12 mouse cellular contexts compared by ENCODE assay signal in genomic region chr2:121297701-121298100, GRCm38 (mm10). TPM values are rescaled to one million over a fixed set of nuclear protein-coding genes. Genes with fewer than 3 reads are reported as not detected.
A peak's percentile ranks its signal among the peaks of the same experiment; 100 is the strongest.
DNase-seq lines count a peak whose midpoint lies in the region; ATAC-seq and TF ChIP-seq lines count a peak whose summit lies in the region.
"Had no signal": no experiment of that assay in that cellular context is flagged by ENCODE, and none has a peak within 500 bp of the region (broad histone marks: within the 10 kb centered on the region; RNA-seq: fewer than 3 reads in every experiment).

No protein-coding gene starts in this region.

- ATAC-seq in limb, embryonic 13.5 days (ENCODE audit: low FRiP score, low read depth): no peak
- no peak for ATAC-seq in monocyte, adult 5-6 weeks (replicated peaks; ENCODE audit: insufficient number of reproducible peaks, low FRiP score, low TSS enrichment, poor library complexity, severe bottlenecking)
- no peak for ATAC-seq in kidney, embryonic 14.5 days (ENCODE audit: low FRiP score, low TSS enrichment)
- ATAC-seq: Patski had no signal

- WGBS in limb, embryonic 13.5 days: 5% methylated on average over 9 of the region's 9 CpGs
- WGBS in kidney, adult 2 months: 30% methylated on average over 9 of the region's 9 CpGs
- 10% methylated on average over 9 of the region's 9 CpGs for WGBS in kidney, embryonic 14.5 days

- TF ChIP-seq POLR2A in kidney, adult 2 months (IDR thresholded peaks at IDR 0.05; ENCODE audit: low read depth, low read length): no peak

- H3K27ac ChIP-seq in limb, embryonic 13.5 days: no peak overlapping the region
- no peak overlapping the region for H3K27ac ChIP-seq in kidney, adult 2 months (ENCODE audit: insufficient read depth, low read depth, low read length)
- H3K27ac ChIP-seq in kidney, embryonic 14.5 days (ENCODE audit: low read depth, low read length): no peak overlapping the region

- H3K36me3 ChIP-seq in limb, embryonic 13.5 days: peaks cover 27% of the 10 kb centered on the region
- H3K36me3 ChIP-seq in kidney, adult 2 months (ENCODE audit: control insufficient read depth, insufficient read depth, low read length): no peaks in the 10 kb centered on the region
- H3K36me3 ChIP-seq in kidney, embryonic 14.5 days (ENCODE audit: control insufficient read depth, insufficient read depth, low read length): peaks cover 11% of the 10 kb centered on the region; the same call in 1 of the 2 replicates

- peak; percentile 39 for DNase-seq in cerebellum, adult 11 months
- DNase-seq in cerebellum, adult 8-10 months: no peak
- DNase-seq in retina, postnatal 1 day: peak; percentile 17
- no peak for DNase-seq in retina, embryonic 14.5 days (ENCODE audit: low spot score)
- no peak for DNase-seq in kidney, adult 2 months
- DNase-seq: kidney, postnatal 25 days; right cerebral cortex, adult 18-20 months; thymus, adult 18-20 months had no signal

- TF ChIP-seq CTCF in kidney, adult 2 months (conservative IDR thresholded peaks at IDR 0.05; ENCODE audit: insufficient read depth, insufficient read length, low read depth, low read length): no peak

- H3K4me1 ChIP-seq in limb, embryonic 13.5 days: peaks cover 43% of the 10 kb centered on the region
- H3K4me1 ChIP-seq in kidney, adult 2 months (ENCODE audit: control insufficient read depth, insufficient read depth, low read length): peaks cover 2% of the 10 kb centered on the region; the same call in 1 of the 2 replicates
- H3K4me1 ChIP-seq in kidney, embryonic 14.5 days (ENCODE audit: control insufficient read depth, insufficient read depth, low read length): peaks cover 31% of the 10 kb centered on the region

- no peak overlapping the region for H3K4me3 ChIP-seq in limb, embryonic 13.5 days
- H3K4me3 ChIP-seq in kidney, adult 2 months (ENCODE audit: insufficient read depth, low read depth, low read length): no peak overlapping the region
- H3K4me3 ChIP-seq in kidney, embryonic 14.5 days (ENCODE audit: low read length): no peak overlapping the region

- peak overlapping the region; percentile 79 for H3K4me2 ChIP-seq in limb, embryonic 13.5 days (replicated peaks)
- no peak overlapping the region for H3K4me2 ChIP-seq in kidney, embryonic 14.5 days (replicated peaks; ENCODE audit: low read depth, low read length)

- H3K9me3 ChIP-seq in limb, embryonic 13.5 days: no peaks in the 10 kb centered on the region
- no peaks in the 10 kb centered on the region for H3K9me3 ChIP-seq in kidney, embryonic 14.5 days (ENCODE audit: control insufficient read depth, low read length)

- H3K27me3 ChIP-seq in limb, embryonic 13.5 days: peaks cover 84% of the 10 kb centered on the region
- no peaks in the 10 kb centered on the region for H3K27me3 ChIP-seq in kidney, adult 2 months (replicated peaks; ENCODE audit: control insufficient read depth, insufficient read depth, low read length)
- H3K27me3 ChIP-seq in kidney, embryonic 14.5 days (ENCODE audit: control insufficient read depth, insufficient read depth, low read length): peaks cover 11% of the 10 kb centered on the region
- H3K27me3 ChIP-seq: Patski had no signal

- no peak overlapping the region for H3K9ac ChIP-seq in limb, embryonic 13.5 days
- H3K9ac ChIP-seq in kidney, embryonic 14.5 days (ENCODE audit: low read depth, low read length): no peak overlapping the region

RNA-seq across cellular contexts. Expression of gene Map1a, which starts 8.3 kb away (rescaled TPM):
- 3.1 and 4.5 TPM in 2 replicates for polyA plus RNA-seq in limb, embryonic 13.5 days (2015; fragmentation: Nextera tagmentation; extraction: Ambion mirVana)
- 0.10 TPM in 1 of 3 replicates, not detected in the others for total RNA-seq in monocyte, adult 5-6 weeks (2017)
- 1.1 and 1.3 TPM in 2 replicates for polyA plus RNA-seq in kidney, adult 2 months (2012; rRNA removed)
- 5.8 and 7.0 TPM in 2 replicates for polyA plus RNA-seq in kidney, embryonic 14.5 days (2014; fragmentation: Nextera tagmentation; extraction: Ambion mirVana)

RNA-seq across cellular contexts. Expression of gene Trp53bp1, which starts 26.5 kb away (rescaled TPM):
- 89.9 and 99.6 TPM in 2 replicates for polyA plus RNA-seq in limb, embryonic 13.5 days (2015; fragmentation: Nextera tagmentation; extraction: Ambion mirVana)
- total RNA-seq in monocyte, adult 5-6 weeks (2017): 15.8 to 38.3 TPM (median 16.2 TPM) in 3 replicates
- 16.3 and 18.5 TPM in 2 replicates for polyA plus RNA-seq in kidney, adult 2 months (2012; rRNA removed)
- polyA plus RNA-seq in kidney, embryonic 14.5 days (2014; fragmentation: Nextera tagmentation; extraction: Ambion mirVana): 55.0 and 91.9 TPM in 2 replicates

RNA-seq across cellular contexts. Expression of gene Ppip5k1, which starts 57.5 kb away (rescaled TPM):
- 8.1 and 8.8 TPM in 2 replicates for polyA plus RNA-seq in limb, embryonic 13.5 days (2015; fragmentation: Nextera tagmentation; extraction: Ambion mirVana)
- total RNA-seq in monocyte, adult 5-6 weeks (2017): 5.3 to 11.2 TPM (median 8.9 TPM) in 3 replicates
- polyA plus RNA-seq in kidney, adult 2 months (2012; rRNA removed): 41.5 and 56.7 TPM in 2 replicates
- polyA plus RNA-seq in kidney, embryonic 14.5 days (2014; fragmentation: Nextera tagmentation; extraction: Ambion mirVana): 10.1 and 13.3 TPM in 2 replicates

RNA-seq across cellular contexts. Expression of gene Ckmt1, which starts 59.8 kb away (rescaled TPM):
- 2.6 and 3.4 TPM in 2 replicates for polyA plus RNA-seq in limb, embryonic 13.5 days (2015; fragmentation: Nextera tagmentation; extraction: Ambion mirVana)
- not detected in 3 replicates for total RNA-seq in monocyte, adult 5-6 weeks (2017)
- polyA plus RNA-seq in kidney, adult 2 months (2012; rRNA removed): 107 and 124 TPM in 2 replicates
- 3.3 and 7.9 TPM in 2 replicates for polyA plus RNA-seq in kidney, embryonic 14.5 days (2014; fragmentation: Nextera tagmentation; extraction: Ambion mirVana)

Comparison
In these comparisons a context has a peak if more than half of its experiments do, and no peak if none do; other contexts are left out.
1. DNase-seq: peak in cerebellum, adult 11 months (single experiment) and retina, postnatal 1 day (single experiment); none in cerebellum, adult 8-10 months (single experiment), retina, embryonic 14.5 days (single experiment) and kidney, adult 2 months (single experiment).